Mouse (Mus musculus): ENCODE measurements at regions not wholly inside any gene's neighbourhood (a gene's known extent, or its start where the extent isn't known, plus 50 kb on each side); places are given as distances from the start of the nearest gene placed in this dataset.

GRCm38 (mm10) chr8:67422521-67422920 lies 101.1 kb upstream of the Nat3 start:
- Histone ChIP-seq H3K27ac (ENCODE audit: insufficient read depth, low read length) (no peak overlapping the region), H3K27me3 (ENCODE audit: control insufficient read depth, insufficient read depth, low read length) (no peaks in the 10 kb centered on the region), H3K4me1 (ENCODE audit: control insufficient read depth, insufficient read depth, low read length) (no peaks in the 10 kb centered on the region), H3K4me3 (replicated peaks; ENCODE audit: insufficient read depth, low read depth, low read length) (no peak overlapping the region)
- 63% methylated on average over 2 of the region's 2 CpGs for WGBS
- TF ChIP-seq POLR2A (IDR thresholded peaks at IDR 0.05; ENCODE audit: borderline replicate concordance, insufficient read depth, low read length) (no peak), CTCF (IDR thresholded peaks at IDR 0.05; ENCODE audit: borderline replicate concordance, insufficient read depth, low read depth, low read length) (no peak)
- DNase-seq: no peak

Data from cerebellum, adult 2 months (tissue).